Mouse (Mus musculus): ENCODE measurements at regions not wholly inside any gene's neighbourhood (a gene's known extent, or its start where the extent isn't known, plus 50 kb on each side); places are given as distances from the start of the nearest gene placed in this dataset.

- TF ChIP-seq FLI1 (IDR thresholded peaks at IDR 0.05; ENCODE audit: low read length): no peak
- TF ChIP-seq GATA1 (IDR thresholded peaks at IDR 0.05; ENCODE audit: borderline replicate concordance, low read length): no peak
- Histone ChIP-seq H3K4me3 (replicated peaks) (no peak overlapping the region), H3K9me3 (no peaks in the 10 kb centered on the region), H3K27me3 (replicated peaks) (peaks cover 37% of the 10 kb centered on the region), H3K4me1 (peaks cover 8% of the 10 kb centered on the region), H3K36me3 (replicated peaks; ENCODE audit: low read length) (no peaks in the 10 kb centered on the region)
Observed at GRCm38 (mm10) chr13:31082448-31083140, 108.6 kb downstream of the Gm5447 start.

GRCm38 (mm10) chr13:31101051-31101450 is 127.0 kb downstream of the Gm5447 start:
- no peaks in the 10 kb centered on the region for H3K36me3 ChIP-seq (replicated peaks; ENCODE audit: low read length)
- H3K4me3 ChIP-seq (replicated peaks): no peak overlapping the region
- no peak for TF ChIP-seq FLI1 (IDR thresholded peaks at IDR 0.05; ENCODE audit: low read length)
- TF ChIP-seq GATA1 (IDR thresholded peaks at IDR 0.05; ENCODE audit: borderline replicate concordance, low read length): no peak
- H3K4me1 ChIP-seq: no peaks in the 10 kb centered on the region
- no peaks in the 10 kb centered on the region for H3K9me3 ChIP-seq
- H3K27me3 ChIP-seq (replicated peaks): no peaks in the 10 kb centered on the region

GRCm38 (mm10) chr13:31107434-31107833 is 133.4 kb downstream of the Gm5447 start:
- H3K36me3 ChIP-seq (replicated peaks; ENCODE audit: low read length): no peaks in the 10 kb centered on the region
- no peaks in the 10 kb centered on the region for H3K27me3 ChIP-seq (replicated peaks)
- no peaks in the 10 kb centered on the region for H3K4me1 ChIP-seq
- H3K4me3 ChIP-seq (replicated peaks): no peak overlapping the region
- no peaks in the 10 kb centered on the region for H3K9me3 ChIP-seq
- no peak for TF ChIP-seq FLI1 (IDR thresholded peaks at IDR 0.05; ENCODE audit: low read length)
- TF ChIP-seq GATA1 (IDR thresholded peaks at IDR 0.05; ENCODE audit: borderline replicate concordance, low read length): no peak

GRCm38 (mm10) chr13:31109231-31109630 is 135.2 kb downstream of the Gm5447 start:
- Histone ChIP-seq H3K4me1 (no peaks in the 10 kb centered on the region), H3K9me3 (no peaks in the 10 kb centered on the region), H3K4me3 (replicated peaks) (no peak overlapping the region), H3K27me3 (replicated peaks) (no peaks in the 10 kb centered on the region), H3K36me3 (replicated peaks; ENCODE audit: low read length) (no peaks in the 10 kb centered on the region)
- TF ChIP-seq FLI1 (IDR thresholded peaks at IDR 0.05; ENCODE audit: low read length) (no peak), GATA1 (IDR thresholded peaks at IDR 0.05; ENCODE audit: borderline replicate concordance, low read length) (no peak)

- Histone ChIP-seq H3K27me3 (replicated peaks) (no peaks in the 10 kb centered on the region), H3K36me3 (replicated peaks; ENCODE audit: low read length) (no peaks in the 10 kb centered on the region), H3K4me1 (no peaks in the 10 kb centered on the region), H3K4me3 (replicated peaks) (no peak overlapping the region), H3K9me3 (peaks cover 11% of the 10 kb centered on the region)
- no peak for TF ChIP-seq FLI1 (IDR thresholded peaks at IDR 0.05; ENCODE audit: low read length)
- TF ChIP-seq GATA1 (IDR thresholded peaks at IDR 0.05; ENCODE audit: borderline replicate concordance, low read length): no peak
Observed at GRCm38 (mm10) chr13:31122689-31123088, 148.7 kb downstream of the Gm5447 start.

GRCm38 (mm10) chr13:31124547-31125216 is 150.7 kb downstream of the Gm5447 start:
- no peaks in the 10 kb centered on the region for H3K27me3 ChIP-seq (replicated peaks)
- H3K4me1 ChIP-seq: no peaks in the 10 kb centered on the region
- TF ChIP-seq GATA1 (IDR thresholded peaks at IDR 0.05; ENCODE audit: borderline replicate concordance, low read length): no peak
- no peak for TF ChIP-seq FLI1 (IDR thresholded peaks at IDR 0.05; ENCODE audit: low read length)
- H3K9me3 ChIP-seq: peaks cover 11% of the 10 kb centered on the region
- H3K4me3 ChIP-seq (replicated peaks): no peak overlapping the region
- H3K36me3 ChIP-seq (replicated peaks; ENCODE audit: low read length): no peaks in the 10 kb centered on the region

GRCm38 (mm10) chr13:31132501-31132900 is 158.5 kb downstream of the Gm5447 start:
- H3K4me3 ChIP-seq (replicated peaks): no peak overlapping the region
- H3K4me1 ChIP-seq: no peaks in the 10 kb centered on the region
- no peak for TF ChIP-seq GATA1 (IDR thresholded peaks at IDR 0.05; ENCODE audit: borderline replicate concordance, low read length)
- TF ChIP-seq FLI1 (IDR thresholded peaks at IDR 0.05; ENCODE audit: low read length): no peak
- no peaks in the 10 kb centered on the region for H3K27me3 ChIP-seq (replicated peaks)
- H3K36me3 ChIP-seq (replicated peaks; ENCODE audit: low read length): no peaks in the 10 kb centered on the region
- no peaks in the 10 kb centered on the region for H3K9me3 ChIP-seq

- Histone ChIP-seq H3K9me3 (no peaks in the 10 kb centered on the region), H3K4me3 (replicated peaks) (no peak overlapping the region), H3K4me1 (no peaks in the 10 kb centered on the region), H3K36me3 (replicated peaks; ENCODE audit: low read length) (no peaks in the 10 kb centered on the region), H3K27me3 (replicated peaks) (no peaks in the 10 kb centered on the region)
- no peak for TF ChIP-seq FLI1 (IDR thresholded peaks at IDR 0.05; ENCODE audit: low read length)
- TF ChIP-seq GATA1 (IDR thresholded peaks at IDR 0.05; ENCODE audit: borderline replicate concordance, low read length): no peak
Observed at GRCm38 (mm10) chr13:31139686-31140085, 165.7 kb downstream of the Gm5447 start.

- Histone ChIP-seq H3K27me3 (replicated peaks) (no peaks in the 10 kb centered on the region), H3K36me3 (replicated peaks; ENCODE audit: low read length) (no peaks in the 10 kb centered on the region), H3K4me3 (replicated peaks) (no peak overlapping the region), H3K9me3 (no peaks in the 10 kb centered on the region), H3K4me1 (no peaks in the 10 kb centered on the region; the same call in 1 of the 2 replicates)
- TF ChIP-seq FLI1 (IDR thresholded peaks at IDR 0.05; ENCODE audit: low read length): no peak
Observed at GRCm38 (mm10) chr13:31147323-31147722, 173.3 kb downstream of the Gm5447 start.

- no peaks in the 10 kb centered on the region for H3K4me1 ChIP-seq
- H3K9me3 ChIP-seq: no peaks in the 10 kb centered on the region
- H3K27me3 ChIP-seq (replicated peaks): no peaks in the 10 kb centered on the region
- no peak for TF ChIP-seq FLI1 (IDR thresholded peaks at IDR 0.05; ENCODE audit: low read length)
- no peak for TF ChIP-seq GATA1 (IDR thresholded peaks at IDR 0.05; ENCODE audit: borderline replicate concordance, low read length)
- no peaks in the 10 kb centered on the region for H3K36me3 ChIP-seq (replicated peaks; ENCODE audit: low read length)
- H3K4me3 ChIP-seq (replicated peaks): no peak overlapping the region
Observed at GRCm38 (mm10) chr13:31154066-31154465, 180.1 kb downstream of the Gm5447 start.
